Mouse (Mus musculus): ENCODE measurements around the gene Rasgef1b.

- no peak for TF ChIP-seq SRF (IDR thresholded peaks at IDR 0.05; ENCODE audit: control insufficient read depth, insufficient read length, low read depth)
- TF ChIP-seq POLR2A (IDR thresholded peaks at IDR 0.05; ENCODE audit: insufficient read length, low read depth): no peak
- TF ChIP-seq MAX (IDR thresholded peaks at IDR 0.05; ENCODE audit: low read depth): no peak
- no peak for TF ChIP-seq REST (IDR thresholded peaks at IDR 0.05; ENCODE audit: insufficient read depth, insufficient read length)
- TF ChIP-seq USF1 (IDR thresholded peaks at IDR 0.05; ENCODE audit: low read depth): no peak
- TF ChIP-seq E2F4 (IDR thresholded peaks at IDR 0.05; ENCODE audit: insufficient read depth): no peak
- no peak for TF ChIP-seq TCF12 (IDR thresholded peaks at IDR 0.05; ENCODE audit: insufficient read depth, poor library complexity, severe bottlenecking)
Measured at GRCm38 (mm10) chr5:99720554-99720953, 8.3 kb downstream of the Rasgef1b start.
